Mouse (Mus musculus) cerebellum, adult 2 months (tissue): ENCODE measurements around the gene Abca4.

ENCODE experiments used
- CTCF ChIP-seq: fragments of 200-500 bp; IDR thresholded peaks from 2 replicates; pipeline ENCODE4 v1.5.1; 2011; ENCODE audit warnings: low read depth, mild to moderate bottlenecking, control low read depth, low read length, moderate library complexity, borderline replicate concordance; ENCODE audit not compliant: insufficient read depth
- POLR2A ChIP-seq: fragments of 200-500 bp; IDR thresholded peaks from 2 replicates; pipeline ENCODE4 v1.6.1; 2011; ENCODE audit warnings: low read length, control low read depth, borderline replicate concordance; ENCODE audit not compliant: insufficient read depth

GRCm38 (mm10) chr3:122049158-122049557 lies 4.9 kb downstream of the Abca4 start:
- TF ChIP-seq CTCF: no peak
- TF ChIP-seq POLR2A: no peak
